Mouse (Mus musculus) adrenal gland, postnatal 25 days (tissue): Measurements from ENCODE around the gene 1700034J05Rik. TPM values are rescaled to one million over a fixed set of nuclear protein-coding genes. Genes with fewer than 3 reads are reported as not detected.

Experiments used
- DNase-seq: peaks from one replicate; pipeline ENCODE4 v3.0.0; 2021; ENCODE audit warnings: mixed read lengths
- long read RNA-seq: library from polyadenylated mRNA; stranded (forward); transcript quantifications from one replicate; pipeline ENCODE4 v2.0.0, GENCODE M21; 2021
- total RNA-seq: library from RNA; stranded (reverse); gene quantifications from 2 replicates; pipeline ENCODE4 v1.2.3, GENCODE M21; 2021

1700034J05Rik gene
- total RNA-seq, result not detected in 2 replicates
- long read RNA-seq, result 0 reads

DNA sequence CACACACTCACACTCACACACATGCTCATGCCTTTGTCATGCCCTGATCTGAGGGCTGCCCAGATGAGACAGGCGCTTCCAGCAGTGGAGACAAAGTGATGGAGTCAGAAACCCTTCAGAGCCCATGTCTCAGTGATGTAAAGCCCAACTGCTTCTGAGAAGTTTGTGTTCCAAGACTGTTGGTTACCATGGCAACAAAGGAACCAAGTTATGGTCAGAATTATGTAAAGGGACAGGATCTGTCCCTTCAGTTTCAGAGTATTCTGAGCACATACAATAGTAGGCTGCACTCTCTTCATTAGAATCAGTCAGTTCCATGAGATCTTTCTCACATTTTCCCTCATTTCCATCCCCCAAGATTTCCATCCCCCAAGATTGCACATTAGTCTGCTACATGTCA, at the start of gene 1700034J05Rik:
1700034J05Rik (minus strand) TSS at position 165 of the 400 bp plus-strand sequence.
- no peak for DNase-seq

DNA sequence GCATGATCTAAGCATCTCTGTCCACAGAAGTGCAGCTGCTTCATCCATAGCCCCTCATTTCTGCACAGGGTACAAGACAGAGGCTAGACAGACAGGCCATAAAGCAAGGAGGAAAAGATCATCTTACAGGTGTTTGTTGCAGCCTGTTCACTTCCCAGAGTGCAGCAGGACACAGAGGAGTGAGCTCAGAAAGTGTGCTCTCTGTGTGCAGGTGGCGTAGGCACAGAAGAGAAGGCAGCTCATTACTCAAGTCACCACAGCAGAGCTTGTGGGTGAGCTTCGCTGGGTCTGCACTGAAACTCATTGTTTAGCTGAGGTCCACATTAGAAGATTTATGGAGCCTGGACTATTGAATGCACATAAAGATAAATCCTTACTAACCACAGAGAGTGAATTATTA, 45.5 kb upstream of the 1700034J05Rik start:
- DNase-seq, result no peak

GRCm38 (mm10) chr6:146999302-146999701, 45.1 kb upstream of the 1700034J05Rik start:
- DNase-seq, result no peak

DNA sequence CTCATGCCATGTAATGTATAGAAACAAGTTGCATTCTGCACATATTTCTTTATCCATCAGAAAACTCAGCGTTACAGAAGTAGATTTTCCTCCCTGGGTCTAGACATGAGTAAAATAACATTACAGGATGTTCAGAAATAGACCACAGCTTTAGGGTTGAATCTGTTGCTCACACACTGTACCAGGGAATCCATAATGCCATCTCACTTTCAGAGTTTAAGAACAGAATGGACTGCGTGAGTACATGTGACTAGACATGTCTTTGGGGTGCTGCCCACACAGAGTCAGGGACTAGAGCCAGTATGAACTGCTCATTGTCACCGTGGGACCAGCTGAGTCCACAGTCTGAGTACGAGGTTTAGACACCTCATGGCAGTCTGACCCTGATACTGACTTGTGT, 44.5 kb upstream of the 1700034J05Rik start:
- no peak for DNase-seq

DNA sequence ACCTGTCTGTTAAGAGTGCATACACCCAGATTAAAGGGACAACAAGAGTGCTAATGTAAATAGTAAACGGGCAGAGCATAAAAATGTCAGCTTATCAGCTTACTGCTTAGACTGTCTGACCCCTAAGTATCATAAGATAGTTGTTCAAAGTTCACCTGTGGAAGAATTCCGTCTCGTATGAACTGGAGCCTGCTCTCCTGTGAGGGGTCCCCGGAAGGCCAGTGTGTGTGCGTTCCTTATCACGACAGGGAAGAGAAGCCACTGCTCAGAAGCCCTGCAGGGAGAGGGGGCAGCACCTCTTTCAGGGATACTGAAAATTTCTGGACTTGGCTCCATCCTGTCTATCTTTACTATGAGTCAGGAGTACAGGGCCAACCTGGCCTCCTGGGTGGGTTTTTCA, 42.8 kb upstream of the 1700034J05Rik start:
- DNase-seq, result no peak

DNA sequence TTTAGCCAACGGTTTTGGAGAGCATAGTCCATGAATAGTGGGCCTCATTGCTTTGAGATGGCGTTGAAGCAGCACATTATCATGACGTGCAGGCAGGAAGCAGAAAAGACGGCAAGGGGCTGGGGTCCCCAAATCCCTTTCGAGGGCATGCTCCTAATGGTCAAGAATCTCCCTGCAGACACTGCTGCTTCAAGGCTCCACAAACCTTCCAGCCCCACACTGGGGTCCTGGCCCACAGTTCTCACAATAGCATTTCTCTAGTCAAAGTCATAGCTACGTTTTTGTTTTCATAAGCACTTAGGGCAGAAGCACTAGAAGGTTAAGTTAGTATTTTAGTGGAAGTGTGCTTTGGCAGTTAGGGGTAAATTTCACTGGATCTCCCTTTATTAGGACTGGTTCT, 41.7 kb upstream of the 1700034J05Rik start:
- DNase-seq, result no peak

DNA sequence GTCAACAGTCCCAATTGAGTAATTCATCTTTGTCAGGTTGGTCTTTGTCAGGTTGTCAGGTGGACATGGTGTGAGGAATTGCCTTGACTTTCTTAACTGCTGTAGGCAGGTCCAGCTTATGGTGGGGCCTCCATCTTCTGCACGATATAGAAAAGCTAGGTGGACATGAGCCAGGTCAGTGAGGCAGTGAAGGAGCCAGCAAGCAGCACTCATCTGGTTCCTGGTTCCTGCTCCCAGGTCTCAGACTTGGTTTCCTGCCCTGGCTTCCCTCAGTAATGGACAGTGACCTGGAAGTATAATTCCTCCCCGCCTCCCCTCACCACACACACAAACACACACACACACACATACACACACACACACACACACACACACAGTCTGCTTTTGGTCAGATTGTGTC, 41.2 kb upstream of the 1700034J05Rik start:
- DNase-seq, result no peak

DNA sequence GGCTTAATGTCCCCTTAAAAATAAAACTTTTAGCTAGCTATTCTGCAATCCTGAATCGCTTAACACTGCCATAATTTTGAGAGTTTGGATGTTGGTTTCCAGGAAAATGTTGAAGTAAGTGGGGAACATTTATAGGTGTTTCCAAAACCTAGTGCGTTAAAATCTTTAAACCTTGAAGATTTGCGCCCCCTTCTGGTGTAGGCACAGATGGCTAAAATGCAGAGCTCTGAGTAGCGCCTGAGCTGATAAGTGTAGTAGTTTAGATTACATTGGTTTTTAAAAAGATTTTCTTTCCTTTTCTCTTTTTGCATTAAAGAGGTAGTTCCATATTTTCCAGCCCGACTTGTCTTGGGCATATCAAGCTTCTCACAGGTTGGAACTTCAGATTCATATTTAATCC, 40.0 kb upstream of the 1700034J05Rik start:
- peak; percentile 54 for DNase-seq

DNA sequence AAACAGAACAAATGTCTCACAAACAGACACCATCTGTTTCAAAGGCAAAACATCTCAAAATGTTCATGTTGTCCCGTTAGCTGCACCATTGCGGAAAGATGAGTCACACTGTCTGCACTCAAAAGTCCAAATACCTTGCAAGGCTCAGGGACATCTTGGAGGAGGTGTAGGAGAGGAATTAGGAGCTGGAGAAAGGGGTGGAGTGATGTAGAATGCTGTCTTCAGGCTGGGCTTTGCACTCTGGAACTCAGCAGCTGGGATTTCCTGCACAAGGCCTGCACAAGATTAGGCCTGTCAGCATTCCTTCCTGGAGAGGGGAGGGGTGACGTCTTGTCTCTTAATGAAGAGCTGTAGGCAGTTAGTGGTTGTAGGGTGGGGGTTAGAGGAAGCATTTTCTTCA, 30.3 kb upstream of the 1700034J05Rik start:
- DNase-seq, result no peak

GRCm38 (mm10) chr6:146981249-146981835, 27.1 kb upstream of the 1700034J05Rik start:
- no peak for DNase-seq

DNA sequence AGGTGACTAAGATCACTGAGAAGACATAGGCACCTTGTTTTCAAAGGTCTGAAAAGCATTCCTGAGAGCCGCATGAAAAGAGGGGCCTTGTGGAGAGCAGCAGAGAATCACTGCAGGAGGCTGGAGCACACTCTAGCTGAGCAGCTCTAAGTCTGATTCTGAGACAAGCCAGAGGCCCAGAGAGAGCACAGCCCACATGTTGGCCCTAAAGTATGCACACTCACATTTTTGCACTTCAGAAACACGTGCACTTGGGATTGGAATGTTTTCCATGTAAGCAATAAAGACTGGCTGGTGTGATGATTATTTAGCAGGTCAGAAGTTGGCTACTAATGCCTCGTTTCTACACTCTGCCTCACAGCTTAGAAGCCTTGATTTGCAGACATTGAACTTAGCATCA, 25.7 kb upstream of the 1700034J05Rik start:
- no peak for DNase-seq

GRCm38 (mm10) chr6:146979115-146979744, 25.0 kb upstream of the 1700034J05Rik start:
- no peak for DNase-seq

DNA sequence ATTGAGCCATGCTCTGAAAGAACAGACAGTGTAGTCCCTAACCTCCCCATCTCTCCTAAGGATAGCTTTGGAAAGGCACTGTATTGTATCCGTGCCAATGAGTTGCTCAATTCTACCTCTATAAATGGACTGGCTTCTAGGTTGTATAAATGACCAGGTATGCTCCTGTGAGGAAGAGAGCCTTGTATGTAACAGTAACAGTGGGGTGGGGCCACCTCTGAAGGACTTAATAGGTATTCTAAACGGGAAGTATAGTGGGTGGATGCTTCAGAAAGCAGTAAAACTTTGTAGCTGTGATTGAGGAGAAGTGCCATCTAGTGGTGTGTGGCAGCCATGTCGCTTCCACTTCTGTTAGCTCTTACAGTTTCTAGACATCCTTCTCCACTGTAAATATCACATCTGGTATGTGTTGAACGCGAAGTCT, 24.5 kb upstream of the 1700034J05Rik start:
- DNase-seq, result peak; percentile 19

GRCm38 (mm10) chr6:146976446-146976845, 22.2 kb upstream of the 1700034J05Rik start:
- no peak for DNase-seq

- no peak for DNase-seq
Measured at GRCm38 (mm10) chr6:146973830-146974229, 19.6 kb upstream of the 1700034J05Rik start.

- DNase-seq, result no peak
Measured at GRCm38 (mm10) chr6:146973406-146973805, 19.2 kb upstream of the 1700034J05Rik start.

DNA sequence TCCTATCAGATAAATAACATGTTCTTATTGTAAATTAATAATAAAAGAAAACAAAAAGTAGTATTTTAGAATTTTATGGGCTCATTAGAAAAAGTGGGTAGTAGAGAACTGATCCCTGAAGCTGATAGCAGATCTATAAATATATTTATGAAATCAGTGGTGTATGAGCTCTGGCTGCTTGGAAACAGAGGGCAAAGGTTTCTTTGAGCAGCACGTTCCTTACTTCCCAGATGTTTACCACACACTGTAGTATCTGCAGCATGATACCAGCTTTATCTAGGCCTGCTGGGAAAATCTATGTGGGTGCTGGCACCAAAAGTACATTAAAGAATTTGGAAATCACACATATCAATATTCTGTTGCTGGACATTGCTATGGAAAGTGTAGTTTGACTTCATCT, 18.5 kb upstream of the 1700034J05Rik start:
- no peak for DNase-seq

DNA sequence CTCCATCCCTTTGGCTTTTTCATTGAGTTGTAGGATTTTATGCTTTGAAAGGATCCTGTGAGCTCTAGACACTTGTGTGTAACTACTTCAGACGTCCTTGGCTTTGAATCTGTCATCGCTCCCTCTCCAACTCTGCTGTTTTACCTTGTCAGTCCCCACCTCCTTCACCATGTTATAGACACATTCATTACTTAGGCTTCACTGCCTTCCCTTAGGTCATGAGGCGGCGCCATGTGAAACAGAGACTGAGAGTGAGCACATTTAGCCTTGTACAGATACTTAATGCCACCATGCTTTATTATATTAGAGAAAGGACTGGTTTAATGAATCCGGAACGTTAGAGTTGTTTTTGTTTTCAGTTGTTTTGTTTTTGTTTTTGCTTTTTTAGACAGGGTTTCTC, 17.8 kb upstream of the 1700034J05Rik start:
- no peak for DNase-seq

GRCm38 (mm10) chr6:146971366-146971765, 17.1 kb upstream of the 1700034J05Rik start:
- no peak for DNase-seq

- DNase-seq, result no peak
Measured at GRCm38 (mm10) chr6:146970811-146971210, 16.6 kb upstream of the 1700034J05Rik start.

- DNase-seq, result no peak
Measured at GRCm38 (mm10) chr6:146967836-146968235, 13.6 kb upstream of the 1700034J05Rik start.

- no peak for DNase-seq
Measured at GRCm38 (mm10) chr6:146966446-146967019, 12.3 kb upstream of the 1700034J05Rik start.

DNA sequence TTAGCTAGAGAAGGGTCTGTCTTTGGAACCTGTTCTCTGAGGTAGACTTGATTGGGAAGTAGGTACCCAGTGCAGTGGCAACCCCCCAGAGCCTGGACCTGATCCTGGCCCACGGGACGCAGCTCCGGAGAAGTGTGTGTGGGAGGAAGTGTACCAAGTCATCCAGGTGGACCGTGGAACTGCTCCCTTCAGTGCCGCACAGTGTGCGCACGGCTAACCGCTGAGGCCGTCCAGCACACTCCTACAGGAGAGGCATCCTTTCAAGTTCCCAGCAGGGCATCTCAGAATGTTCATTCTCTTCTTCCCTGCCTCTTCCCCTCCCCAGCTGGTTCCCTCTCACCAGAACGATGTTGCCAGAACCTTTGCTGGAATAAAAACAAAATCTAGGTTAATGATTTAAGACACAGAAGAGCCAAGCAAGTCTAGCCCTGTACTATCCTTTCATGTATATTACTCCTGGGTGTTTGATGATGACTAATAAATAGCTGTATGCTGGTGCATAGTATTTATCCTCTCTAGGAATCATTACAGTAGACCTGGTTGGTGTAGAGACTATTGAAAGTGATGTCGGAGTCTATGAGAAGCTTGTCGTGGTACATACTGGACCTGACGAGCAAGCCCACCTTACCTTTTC, 11.0 kb upstream of the 1700034J05Rik start:
- DNase-seq, result no peak
